Mouse (Mus musculus) embryonic fibroblast, embryonic 13.5 days (primary cell): ENCODE data around the gene Usp1.

Experiments used
- CTCF ChIP-seq: IDR thresholded peaks from 2 replicates; pipeline ENCODE4 v1.5.1; 2011; ENCODE audit warnings: mild to moderate bottlenecking, control low read depth, low read length, moderate library complexity, borderline replicate concordance; ENCODE audit not compliant: insufficient read depth
- POLR2A ChIP-seq: IDR thresholded peaks from 2 replicates; pipeline ENCODE4 v1.6.1; 2011; ENCODE audit warnings: low read depth, mild to moderate bottlenecking, control low read depth, low read length, moderate library complexity

- TF ChIP-seq CTCF (no peak), POLR2A (no peak)
These were observed 27.0 kb downstream of the Usp1 start for GRCm38 (mm10) chr4:98950563-98950962.
